Mouse (Mus musculus) limb, embryonic 13.5 days (tissue): Measurements from ENCODE around the gene Cdc26. TPM values are rescaled to one million over a fixed set of nuclear protein-coding genes. Genes with fewer than 3 reads are reported as not detected.

Source experiments
- ATAC-seq: fragments of 200-750 bp; cut with Nextera tagmentation; 2 replicates; pipeline ENCODE4 v1.8.0; 2017; ENCODE audit warnings: low read depth, moderate number of reproducible peaks, moderate TSS enrichment; ENCODE audit not compliant: low FRiP score
- H3K27ac ChIP-seq: fragments of 300-500 bp; sonication (generic); 2 replicates; pipeline ENCODE4 v1.5.1; 2015; ENCODE audit warnings: inconsistent platforms, mild to moderate bottlenecking, moderate library complexity
- H3K27me3 ChIP-seq: fragments of 300-500 bp; sonication (generic); 2 replicates; pipeline ENCODE4 v1.6.1; 2015; ENCODE audit warnings: mild to moderate bottlenecking, inconsistent platforms
- H3K36me3 ChIP-seq: fragments of 300-500 bp; sonication (generic); 2 replicates; pipeline ENCODE4 v1.6.1; 2015; ENCODE audit warnings: inconsistent platforms, mild to moderate bottlenecking, moderate library complexity
- H3K4me1 ChIP-seq: fragments of 300-500 bp; sonication (generic); 2 replicates; pipeline ENCODE4 v1.6.1; 2015; ENCODE audit warnings: inconsistent platforms
- H3K4me2 ChIP-seq: fragments of 300-500 bp; sonication (generic); replicated peaks from 2 replicates; pipeline ENCODE4 v1.6.1; 2015; ENCODE audit warnings: inconsistent platforms, mild to moderate bottlenecking, moderate library complexity
- H3K4me3 ChIP-seq: fragments of 300-500 bp; sonication (generic); 2 replicates; pipeline ENCODE4 v1.5.1; 2015; ENCODE audit warnings: moderate library complexity, mild to moderate bottlenecking, inconsistent platforms
- H3K9ac ChIP-seq: fragments of 300-500 bp; sonication (generic); 2 replicates; pipeline ENCODE4 v1.6.1; 2015; ENCODE audit warnings: mild to moderate bottlenecking, inconsistent platforms
- H3K9me3 ChIP-seq: fragments of 300-500 bp; sonication (generic); 2 replicates; pipeline ENCODE4 v1.6.1; 2016; ENCODE audit warnings: inconsistent platforms
- WGBS: fragments of 180-500 bp; shearing (Covaris S2); methylation state at CpG from one replicate; pipeline ENCODE4 v1.1.7; 2015; 5-methylcytosine and 5-hydroxymethylcytosine counted together
- polyA plus RNA-seq: library from polyadenylated mRNA; unstranded; fragments of >200 nt; fragmentation: Nextera tagmentation; extraction: Ambion mirVana; gene quantifications from 2 replicates; pipeline ENCODE4 v1.2.1, GENCODE M21; 2015

Gene Cdc26
- polyA plus RNA-seq, 1 experiment from 2014 or later = 202 TPM

DNA sequence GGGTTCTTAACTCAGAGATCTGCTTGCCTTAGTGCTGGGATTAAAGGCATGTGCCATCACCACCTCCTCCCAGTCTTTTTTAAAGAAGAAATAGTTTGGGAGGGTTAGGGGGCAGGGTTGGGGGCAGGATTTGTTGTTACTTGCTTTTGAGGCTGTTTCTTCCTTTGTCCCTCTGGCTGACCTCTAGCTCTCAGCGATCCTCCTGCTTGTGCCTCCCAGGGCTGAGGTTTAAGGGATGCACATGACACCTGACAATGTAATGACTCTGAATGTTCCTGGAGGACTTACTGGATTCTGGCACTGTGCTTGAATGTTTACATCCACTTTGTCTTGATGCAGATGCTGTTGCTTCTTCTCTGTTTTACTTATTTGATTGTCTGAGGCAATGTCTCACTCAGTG is 36.0 kb downstream of the Cdc26 start:
- ATAC-seq = no peak
- H3K4me1 ChIP-seq = no peaks in the 10 kb centered on the region
- H3K9me3 ChIP-seq = no peaks in the 10 kb centered on the region
- H3K4me2 ChIP-seq = no peak overlapping the region
- no peak overlapping the region for H3K9ac ChIP-seq
- no peak overlapping the region for H3K4me3 ChIP-seq
- H3K36me3 ChIP-seq = no peaks in the 10 kb centered on the region
- no peaks in the 10 kb centered on the region for H3K27me3 ChIP-seq
- WGBS = 71% methylated on average over 1 of the region's 1 CpGs
- no peak overlapping the region for H3K27ac ChIP-seq

DNA sequence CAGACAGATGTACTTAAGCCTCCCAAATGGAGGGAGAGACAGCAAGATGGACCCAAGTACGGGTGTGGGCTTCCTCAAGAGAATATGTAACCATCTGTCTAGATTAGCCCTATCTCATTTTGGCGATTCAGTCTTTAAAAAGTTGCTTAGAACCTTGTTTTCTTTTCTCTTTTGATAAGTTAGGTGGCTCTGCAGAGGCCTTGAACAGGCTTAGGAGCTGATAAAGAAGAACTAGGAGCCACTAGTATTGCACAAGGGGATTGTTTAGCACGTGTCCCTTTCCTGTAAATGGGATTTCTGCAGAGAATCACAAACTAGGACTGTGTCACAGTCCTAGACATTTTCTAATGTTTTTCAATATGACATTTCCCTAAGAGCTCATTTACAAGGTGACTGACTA is 39.4 kb downstream of the Cdc26 start:
- H3K9ac ChIP-seq = no peak overlapping the region
- H3K9me3 ChIP-seq = no peaks in the 10 kb centered on the region
- no peaks in the 10 kb centered on the region for H3K27me3 ChIP-seq
- H3K27ac ChIP-seq = no peak overlapping the region
- H3K36me3 ChIP-seq = no peaks in the 10 kb centered on the region
- H3K4me1 ChIP-seq = no peaks in the 10 kb centered on the region
- H3K4me3 ChIP-seq = no peak overlapping the region
- H3K4me2 ChIP-seq = no peak overlapping the region
- no peak for ATAC-seq
- WGBS = 81% methylated on average over 3 of the region's 3 CpGs

DNA sequence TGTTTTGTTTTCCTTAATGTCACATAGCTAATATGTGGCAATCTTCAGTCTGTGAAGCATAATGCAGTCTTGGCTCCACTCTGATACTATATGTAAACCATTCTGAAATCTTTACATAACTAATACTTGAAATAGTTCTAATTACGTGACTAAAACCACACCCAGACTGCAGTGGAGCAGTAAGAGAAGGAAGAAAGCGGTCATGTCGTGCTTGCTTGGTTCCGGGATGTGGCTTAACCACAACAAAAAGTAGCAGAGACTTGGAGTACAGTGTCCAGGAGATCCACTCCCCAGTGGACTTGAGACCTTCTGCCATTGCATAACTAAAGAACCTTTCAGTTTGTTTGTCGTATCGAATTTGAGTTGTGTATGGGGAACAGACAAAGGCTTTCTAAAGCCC is 40.9 kb downstream of the Cdc26 start:
- H3K27me3 ChIP-seq = no peaks in the 10 kb centered on the region
- H3K4me2 ChIP-seq = no peak overlapping the region
- no peak for ATAC-seq
- no peaks in the 10 kb centered on the region for H3K4me1 ChIP-seq
- H3K9me3 ChIP-seq = no peaks in the 10 kb centered on the region
- no peak overlapping the region for H3K4me3 ChIP-seq
- no peaks in the 10 kb centered on the region for H3K36me3 ChIP-seq
- H3K9ac ChIP-seq = no peak overlapping the region
- WGBS = 92% methylated on average over 6 of the region's 6 CpGs
- H3K27ac ChIP-seq = no peak overlapping the region

DNA sequence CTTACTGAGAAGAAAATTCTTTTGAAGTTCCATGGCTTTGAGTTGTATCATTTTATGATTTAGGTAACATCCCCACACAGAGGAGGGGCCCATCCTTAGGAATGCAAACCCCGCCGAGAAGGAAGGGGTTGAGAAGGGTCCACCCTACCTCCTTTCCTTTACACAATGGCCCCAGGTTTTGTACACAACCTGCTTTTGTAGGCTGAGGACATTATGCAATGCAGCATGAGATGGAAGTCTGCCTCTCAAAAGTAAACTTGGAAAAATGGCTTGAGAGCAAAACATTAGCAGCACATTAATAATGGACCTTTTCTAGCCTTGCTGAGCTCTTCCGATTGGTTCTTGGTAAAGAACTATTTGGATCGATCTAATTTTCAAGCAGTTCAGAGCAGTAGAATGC is 42.2 kb downstream of the Cdc26 start:
- no peak overlapping the region for H3K9ac ChIP-seq
- no peaks in the 10 kb centered on the region for H3K9me3 ChIP-seq
- peaks cover 9% of the 10 kb centered on the region for H3K4me1 ChIP-seq
- H3K27me3 ChIP-seq = no peaks in the 10 kb centered on the region
- 82% methylated on average over 4 of the region's 4 CpGs for WGBS
- no peak overlapping the region for H3K27ac ChIP-seq
- H3K4me3 ChIP-seq = no peak overlapping the region
- H3K4me2 ChIP-seq = no peak overlapping the region
- H3K36me3 ChIP-seq = no peaks in the 10 kb centered on the region
- no peak for ATAC-seq

DNA sequence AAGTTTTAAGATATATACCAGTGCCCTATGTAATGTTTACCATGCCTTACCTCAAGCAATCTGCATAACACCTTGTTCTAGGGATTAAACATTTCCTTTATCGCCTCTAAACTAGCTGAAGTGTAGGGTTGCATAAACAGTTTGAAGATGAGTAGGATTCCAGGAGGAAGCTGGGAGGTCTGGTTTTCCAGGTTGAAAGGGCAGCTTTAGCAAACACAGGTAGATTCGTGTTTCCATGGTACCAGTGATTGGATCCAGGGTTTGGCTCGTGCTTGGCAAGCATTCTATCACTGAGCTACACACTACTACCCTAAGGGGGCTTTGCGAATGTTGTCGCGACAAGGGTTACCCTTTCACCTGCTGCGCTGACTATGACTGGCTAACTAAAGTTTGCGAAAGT is 44.1 kb downstream of the Cdc26 start:
- 87% methylated on average over 8 of the region's 8 CpGs for WGBS
- Histone ChIP-seq H3K27me3 (no peaks in the 10 kb centered on the region), H3K4me1 (peaks cover 16% of the 10 kb centered on the region), H3K4me2 (no peak overlapping the region), H3K9ac (no peak overlapping the region), H3K9me3 (no peaks in the 10 kb centered on the region), H3K27ac (no peak overlapping the region), H3K36me3 (no peaks in the 10 kb centered on the region), H3K4me3 (no peak overlapping the region)
- ATAC-seq = no peak

DNA sequence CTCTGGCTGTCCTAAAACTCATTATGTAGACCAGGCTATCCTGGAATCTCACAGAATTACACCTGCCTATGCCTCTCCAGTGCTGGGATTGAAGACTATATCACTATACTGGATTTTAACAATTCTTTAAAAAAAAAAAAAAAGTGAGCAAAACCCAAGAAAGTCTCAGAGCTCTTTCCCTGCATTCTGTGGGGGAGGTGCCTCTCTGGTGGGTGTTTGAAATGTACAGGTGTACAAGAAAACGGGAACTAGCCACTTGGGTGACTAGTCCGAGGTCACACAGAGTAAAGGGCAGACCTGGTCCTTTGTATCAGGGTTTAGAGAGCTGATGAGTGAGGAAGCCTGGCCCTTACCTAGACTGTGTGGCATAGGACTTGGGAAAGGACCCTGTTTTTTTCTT is 46.0 kb downstream of the Cdc26 start:
- Histone ChIP-seq H3K4me2 (no peak overlapping the region), H3K36me3 (no peaks in the 10 kb centered on the region), H3K9me3 (no peaks in the 10 kb centered on the region), H3K27me3 (no peaks in the 10 kb centered on the region), H3K4me3 (no peak overlapping the region), H3K9ac (no peak overlapping the region), H3K4me1 (peaks cover 19% of the 10 kb centered on the region), H3K27ac (no peak overlapping the region)
- ATAC-seq = no peak
- 85% methylated on average over 2 of the region's 2 CpGs for WGBS

DNA sequence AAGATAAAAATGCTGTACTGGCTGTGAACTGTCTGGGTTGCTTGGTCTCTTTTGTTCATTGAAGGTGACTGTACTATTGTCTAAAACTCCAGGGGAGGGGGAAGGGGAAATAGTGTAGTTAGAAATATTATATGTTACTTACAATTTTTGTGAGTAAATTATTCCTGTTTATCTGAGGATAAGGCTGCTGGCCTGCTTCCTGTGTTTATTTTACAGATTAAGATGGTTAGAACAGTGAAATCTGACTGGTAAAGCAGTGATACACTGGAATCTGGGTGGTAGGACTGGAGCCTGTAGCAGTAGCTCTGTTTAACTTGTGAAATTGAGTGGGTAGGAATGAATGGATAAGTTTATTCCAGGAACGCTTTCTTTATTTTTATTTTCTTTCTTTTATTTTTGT is 46.4 kb downstream of the Cdc26 start:
- H3K9ac ChIP-seq = peak overlapping the region; percentile 79; the same call in 1 of the 2 replicates
- peaks cover 19% of the 10 kb centered on the region for H3K4me1 ChIP-seq

DNA sequence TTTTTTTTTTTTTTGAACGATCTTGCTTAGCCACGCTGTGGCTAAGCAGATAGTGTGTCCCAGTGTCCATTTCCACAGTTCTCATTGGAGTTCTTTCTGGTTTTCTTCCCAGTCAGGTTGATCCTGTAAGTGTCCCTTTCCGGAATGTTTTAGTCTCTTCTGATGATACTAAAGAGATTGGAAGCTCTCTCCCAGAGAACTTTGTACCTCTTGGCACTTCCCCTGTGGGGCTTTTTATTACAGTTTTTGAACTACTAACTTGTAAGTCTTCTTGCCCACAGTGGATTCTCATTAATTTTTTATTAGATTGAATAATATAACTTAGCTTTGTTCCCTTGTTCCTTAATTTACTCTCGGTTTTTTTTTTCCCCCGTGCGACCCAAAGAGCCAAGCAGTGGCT is 46.9 kb downstream of the Cdc26 start:
- Histone ChIP-seq H3K9me3 (no peaks in the 10 kb centered on the region), H3K36me3 (no peaks in the 10 kb centered on the region), H3K9ac (peak overlapping the region; percentile 79), H3K27me3 (no peaks in the 10 kb centered on the region), H3K4me3 (peak overlapping the region; percentile 82), H3K27ac (no peak overlapping the region), H3K4me2 (peak overlapping the region; percentile 80), H3K4me1 (peaks cover 19% of the 10 kb centered on the region)
- no peak for ATAC-seq
- 37% methylated on average over 6 of the region's 6 CpGs for WGBS

More for the DNA sequence above, 46.4 kb downstream of the Cdc26 start:
- Histone ChIP-seq H3K4me2 (peak overlapping the region; percentile 80), H3K27ac (no peak overlapping the region), H3K36me3 (no peaks in the 10 kb centered on the region), H3K27me3 (no peaks in the 10 kb centered on the region), H3K9me3 (no peaks in the 10 kb centered on the region), H3K4me3 (peak overlapping the region; percentile 82)
- WGBS = 92% methylated on average over 1 of the region's 1 CpGs
- ATAC-seq = no peak

DNA sequence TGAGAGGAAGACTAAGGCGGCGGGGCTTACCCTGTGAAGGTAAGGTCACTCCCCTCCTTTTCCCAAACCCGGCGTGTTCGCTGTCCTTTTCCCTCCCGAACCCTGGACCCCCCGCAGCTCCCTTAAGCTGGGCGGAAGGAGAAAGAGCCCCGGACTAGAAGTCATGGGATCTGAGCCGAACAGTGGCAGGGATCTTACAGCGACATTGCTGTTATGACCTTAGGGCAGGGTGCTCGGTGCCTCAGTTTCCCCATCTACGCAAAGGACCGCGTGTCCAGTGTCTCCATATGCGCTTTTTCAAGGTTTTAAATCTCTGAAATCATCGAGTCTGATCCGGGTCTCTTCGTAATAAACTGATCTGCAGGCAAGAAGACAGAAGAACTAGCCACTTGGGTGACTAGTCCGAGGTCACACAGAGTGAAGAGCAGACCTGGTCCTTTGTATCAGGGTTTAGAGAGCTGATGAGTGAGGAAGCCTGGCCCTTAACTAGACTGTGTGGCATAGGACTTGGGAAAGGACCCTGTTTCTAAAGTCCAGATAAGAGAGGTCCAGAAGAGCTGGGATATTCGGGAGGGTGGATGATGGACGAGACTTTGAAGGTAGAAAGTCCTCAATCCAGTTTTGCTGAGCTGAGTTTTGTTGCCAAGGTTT is 47.5 kb downstream of the Cdc26 start:
- peak overlapping the region; percentile 79 for H3K9ac ChIP-seq
- H3K27ac ChIP-seq = peak overlapping the region; percentile 34; the same call in 1 of the 2 replicates
- peak overlapping the region; percentile 80 for H3K4me2 ChIP-seq
- no peaks in the 10 kb centered on the region for H3K9me3 ChIP-seq
- no peaks in the 10 kb centered on the region for H3K36me3 ChIP-seq
- no peaks in the 10 kb centered on the region for H3K27me3 ChIP-seq
- no peak; the same call in 1 of the 2 replicates for ATAC-seq
- peak overlapping the region; percentile 82 for H3K4me3 ChIP-seq
- peaks cover 19% of the 10 kb centered on the region for H3K4me1 ChIP-seq
- under 1% methylated on average over 22 of the region's 22 CpGs for WGBS

DNA sequence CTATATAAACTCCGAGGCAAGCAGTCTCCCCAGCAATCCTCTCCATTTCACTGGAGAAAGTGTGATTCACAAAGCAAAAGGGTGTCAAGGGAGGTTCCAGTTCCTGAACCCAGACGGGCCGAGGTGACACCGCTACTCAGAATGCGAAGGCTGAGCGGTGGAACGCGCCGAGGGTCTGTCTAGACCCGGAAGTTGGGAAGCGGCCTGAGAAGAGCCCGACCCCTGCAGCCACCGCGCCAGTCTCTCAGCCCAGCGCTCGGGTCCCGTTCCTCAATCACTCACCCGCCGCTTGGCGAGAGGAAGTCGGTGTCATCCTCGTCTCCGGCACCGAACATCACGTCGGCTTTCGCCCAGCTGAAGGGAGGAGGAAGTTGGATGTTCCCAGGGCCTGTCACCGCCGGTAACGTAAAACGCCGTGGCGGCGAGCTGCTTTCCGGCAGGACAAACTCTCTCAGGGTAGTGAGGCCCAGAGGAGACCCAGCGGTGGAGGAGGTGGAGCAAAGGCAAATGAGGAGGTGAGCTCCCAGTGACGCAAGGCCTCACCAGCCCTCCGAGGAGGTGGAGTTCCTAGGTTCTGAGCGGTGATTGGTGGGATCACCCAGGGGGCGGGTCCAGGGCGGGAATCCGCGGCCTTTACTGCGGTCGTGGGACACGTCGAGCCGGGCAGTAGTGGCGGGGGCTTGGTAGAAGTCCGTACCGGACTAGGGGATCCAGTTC is 48.2 kb downstream of the Cdc26 start, which contains the start of the genes Fkbp15 and Slc31a1:
TSS of gene Fkbp15 (minus strand) at position 461 of the 717 bp plus-strand sequence.
TSS of gene Slc31a1 (plus strand) at position 640 of the 717 bp plus-strand sequence.
- Histone ChIP-seq H3K4me3 (peak within 1 kb of the TSS; percentile 82), H3K36me3 (no peaks in the 10 kb centered on the region), H3K27ac (peak within 1 kb of the TSS; percentile 44; the same call in 1 of the 2 replicates), H3K4me1 (peaks cover 19% of the 10 kb centered on the region), H3K9ac (peak within 1 kb of the TSS; percentile 79), H3K9me3 (no peaks in the 10 kb centered on the region), H3K4me2 (peak within 1 kb of the TSS; percentile 84), H3K27me3 (no peaks in the 10 kb centered on the region)
- WGBS = under 1% methylated on average over 51 of the region's 51 CpGs
- peak; percentile 100 for ATAC-seq

DNA sequence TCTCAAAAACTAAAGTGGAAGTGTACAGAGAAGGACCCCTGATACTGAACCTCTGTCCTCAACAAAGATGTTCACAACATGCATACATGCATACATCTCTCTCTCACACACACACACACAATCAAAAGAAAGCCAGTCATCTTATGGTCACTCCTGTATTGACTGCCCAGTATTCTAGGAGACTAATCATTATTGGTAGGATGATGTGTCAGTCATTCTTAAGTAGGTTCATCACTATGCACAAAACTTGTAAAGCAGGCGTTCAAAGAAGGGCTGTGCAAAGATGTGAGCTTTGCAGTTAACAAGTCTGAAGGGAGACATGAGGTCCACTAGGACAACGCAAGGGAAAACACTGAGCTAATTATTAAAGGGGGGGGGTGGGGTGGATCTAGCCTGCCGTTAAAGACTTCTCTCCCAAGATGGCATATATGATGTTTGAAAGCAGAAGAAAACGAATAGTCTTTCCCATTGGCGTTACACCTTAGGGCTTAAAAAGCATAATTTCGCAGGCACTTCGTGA is 49.1 kb downstream of the Cdc26 start:
- H3K27me3 ChIP-seq = no peaks in the 10 kb centered on the region
- no peak overlapping the region for H3K27ac ChIP-seq
- peak overlapping the region; percentile 73 for H3K9ac ChIP-seq
- no peak for ATAC-seq
- no peaks in the 10 kb centered on the region for H3K36me3 ChIP-seq
- 53% methylated on average over 7 of the region's 7 CpGs for WGBS
- peak overlapping the region; percentile 84 for H3K4me2 ChIP-seq
- H3K4me1 ChIP-seq = peaks cover 19% of the 10 kb centered on the region
- H3K4me3 ChIP-seq = peak overlapping the region; percentile 82
- no peaks in the 10 kb centered on the region for H3K9me3 ChIP-seq

DNA sequence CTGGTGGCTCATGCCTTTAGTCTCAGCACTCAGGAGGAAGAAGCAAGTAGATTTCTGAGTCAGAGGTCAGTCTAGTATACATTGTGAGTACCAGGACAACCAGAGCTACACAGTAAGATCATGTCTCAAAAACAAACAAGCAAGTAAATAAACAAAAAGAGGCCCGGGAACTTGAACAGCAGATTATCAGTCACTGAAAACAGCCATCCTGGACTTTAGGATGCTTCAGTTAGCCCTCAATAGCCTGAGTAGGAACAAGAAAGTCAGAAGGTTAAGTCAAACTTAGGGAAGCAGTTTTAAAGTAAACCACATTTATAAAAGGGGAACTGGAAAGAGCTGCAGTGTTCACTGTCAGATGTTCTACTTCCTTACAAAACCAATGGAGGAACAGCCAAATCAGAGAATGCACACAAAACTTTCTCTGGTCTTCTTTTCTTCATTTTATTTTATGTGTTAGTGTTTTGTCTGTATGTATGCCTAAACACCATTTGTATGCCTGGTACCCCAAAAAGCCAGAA is 50.8 kb downstream of the Cdc26 start:
- H3K4me1 ChIP-seq = peaks cover 19% of the 10 kb centered on the region
- H3K4me2 ChIP-seq = no peak overlapping the region
- no peak overlapping the region for H3K27ac ChIP-seq
- H3K9ac ChIP-seq = no peak overlapping the region
- no peaks in the 10 kb centered on the region for H3K9me3 ChIP-seq
- no peaks in the 10 kb centered on the region for H3K36me3 ChIP-seq
- ATAC-seq = no peak
- H3K27me3 ChIP-seq = no peaks in the 10 kb centered on the region
- 90% methylated on average over 1 of the region's 1 CpGs for WGBS
- H3K4me3 ChIP-seq = no peak overlapping the region
